Mouse (Mus musculus) cerebellum, adult 2 months (tissue): ENCODE results near the gene C1qtnf1. TPM values are rescaled to one million over a fixed set of nuclear protein-coding genes. Genes with fewer than 3 reads are reported as not detected.

Experiments
- DNase-seq, 2 experiments: peaks; one replicate each; pipeline ENCODE4 v3.0.0; 2021
- H3K27ac ChIP-seq: fragments of 200-500 bp; 2 replicates; pipeline ENCODE4 v1.5.1; 2012; ENCODE audit warnings: low read length, control low read depth, inconsistent platforms; ENCODE audit not compliant: insufficient read depth
- H3K27me3 ChIP-seq: fragments of 200-500 bp; 2 replicates; pipeline ENCODE4 v1.6.1; 2012; ENCODE audit warnings: inconsistent platforms, mild to moderate bottlenecking, low read length, moderate library complexity; ENCODE audit not compliant: control insufficient read depth, insufficient read depth
- H3K4me1 ChIP-seq: fragments of 200-500 bp; 2 replicates; pipeline ENCODE4 v1.6.1; 2011; ENCODE audit warnings: low read length; ENCODE audit not compliant: control insufficient read depth, insufficient read depth
- H3K4me3 ChIP-seq: fragments of 200-500 bp; replicated peaks from 2 replicates; pipeline ENCODE3; 2011; ENCODE audit warnings: mild to moderate bottlenecking, low read depth, low read length, control low read depth; ENCODE audit not compliant: insufficient read depth
- CTCF ChIP-seq: fragments of 200-500 bp; IDR thresholded peaks from 2 replicates; pipeline ENCODE4 v1.5.1; 2011; ENCODE audit warnings: low read depth, mild to moderate bottlenecking, control low read depth, low read length, moderate library complexity, borderline replicate concordance; ENCODE audit not compliant: insufficient read depth
- POLR2A ChIP-seq: fragments of 200-500 bp; IDR thresholded peaks from 2 replicates; pipeline ENCODE4 v1.6.1; 2011; ENCODE audit warnings: low read length, control low read depth, borderline replicate concordance; ENCODE audit not compliant: insufficient read depth
- WGBS: fragments of 180-500 bp; shearing (Covaris S2); methylation state at CpG from one replicate; pipeline ENCODE4 v1.1.7; 2018; 5-methylcytosine and 5-hydroxymethylcytosine counted together
- polyA plus RNA-seq: library from polyadenylated mRNA; depleted of rRNA; stranded (reverse); fragments of >200 nt; gene quantifications from 2 replicates; pipeline ENCODE4 v1.2.3, GENCODE M21; 2012

C1qtnf1 gene
- polyA plus RNA-seq, 1 experiment: 1.5 TPM

DNA sequence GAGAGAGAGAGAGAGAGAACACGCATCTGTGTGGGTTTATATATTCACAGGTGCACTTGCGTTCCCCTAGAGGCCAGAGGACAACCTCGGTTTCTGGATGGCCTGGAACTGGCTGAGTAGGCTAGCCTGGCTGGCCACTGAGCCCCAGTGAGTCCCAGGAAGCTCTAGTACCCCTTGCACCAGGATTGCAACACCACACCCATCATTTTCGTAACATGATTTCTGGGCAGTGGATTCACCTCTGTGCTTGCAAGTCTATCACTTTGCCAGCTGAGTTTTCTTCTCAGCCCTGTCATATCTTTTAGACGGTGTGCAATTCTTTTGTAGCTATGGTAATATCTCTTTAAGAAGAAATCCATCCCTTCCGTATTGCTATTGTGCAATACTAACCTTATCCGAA lies 7.7 kb upstream of the C1qtnf1 start:
- TF ChIP-seq POLR2A (no peak), CTCF (no peak)
- Histone ChIP-seq H3K27me3 (no peaks in the 10 kb centered on the region), H3K4me1 (peaks cover 32% of the 10 kb centered on the region), H3K4me3 (no peak overlapping the region), H3K27ac (no peak overlapping the region)
- no peak for DNase-seq
- 73% methylated on average over 7 of the region's 7 CpGs for WGBS

DNA sequence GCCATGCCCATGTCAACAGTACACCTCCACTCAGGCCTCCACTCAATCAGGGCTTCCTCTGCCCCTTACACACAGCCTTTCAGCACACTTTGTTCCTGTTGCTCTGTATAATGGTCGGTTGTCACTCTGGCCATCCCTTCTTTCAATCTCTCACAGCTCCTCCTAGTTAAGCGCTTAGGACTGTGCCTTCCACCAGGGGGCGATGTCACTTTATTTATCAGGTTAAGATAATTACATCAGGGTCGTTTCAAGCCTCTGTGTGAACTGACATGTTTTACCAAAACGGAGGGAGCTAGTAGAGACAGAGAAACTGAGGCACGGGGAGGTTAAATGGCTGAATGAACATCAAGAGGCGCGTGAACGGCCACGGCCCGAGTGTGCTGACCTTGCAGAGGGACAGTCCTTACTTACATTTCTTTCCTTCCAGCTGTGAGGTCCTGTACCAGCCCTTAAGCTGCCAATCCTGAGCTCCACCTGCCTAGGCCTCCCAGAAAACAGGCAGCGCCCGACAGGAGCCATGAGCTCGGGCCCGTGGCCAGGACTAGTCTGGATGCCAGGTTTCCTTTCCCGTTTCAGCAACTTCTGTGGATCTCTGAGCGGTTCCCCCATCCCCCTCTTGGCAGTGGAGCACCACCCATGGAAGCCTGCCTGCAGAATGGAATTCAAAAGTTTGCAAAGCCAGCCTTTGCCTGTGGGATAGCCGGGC lies 4.6 kb upstream of the C1qtnf1 start:
- under 1% methylated on average over 18 of the region's 18 CpGs for WGBS
- H3K27me3 ChIP-seq: no peaks in the 10 kb centered on the region
- H3K4me1 ChIP-seq: peaks cover 11% of the 10 kb centered on the region
- H3K4me3 ChIP-seq: peak overlapping the region; percentile 14
- no peak overlapping the region for H3K27ac ChIP-seq
- peak; percentile 68 for TF ChIP-seq CTCF
- TF ChIP-seq POLR2A: no peak
- peak; percentile 79 to 81 for DNase-seq

DNA sequence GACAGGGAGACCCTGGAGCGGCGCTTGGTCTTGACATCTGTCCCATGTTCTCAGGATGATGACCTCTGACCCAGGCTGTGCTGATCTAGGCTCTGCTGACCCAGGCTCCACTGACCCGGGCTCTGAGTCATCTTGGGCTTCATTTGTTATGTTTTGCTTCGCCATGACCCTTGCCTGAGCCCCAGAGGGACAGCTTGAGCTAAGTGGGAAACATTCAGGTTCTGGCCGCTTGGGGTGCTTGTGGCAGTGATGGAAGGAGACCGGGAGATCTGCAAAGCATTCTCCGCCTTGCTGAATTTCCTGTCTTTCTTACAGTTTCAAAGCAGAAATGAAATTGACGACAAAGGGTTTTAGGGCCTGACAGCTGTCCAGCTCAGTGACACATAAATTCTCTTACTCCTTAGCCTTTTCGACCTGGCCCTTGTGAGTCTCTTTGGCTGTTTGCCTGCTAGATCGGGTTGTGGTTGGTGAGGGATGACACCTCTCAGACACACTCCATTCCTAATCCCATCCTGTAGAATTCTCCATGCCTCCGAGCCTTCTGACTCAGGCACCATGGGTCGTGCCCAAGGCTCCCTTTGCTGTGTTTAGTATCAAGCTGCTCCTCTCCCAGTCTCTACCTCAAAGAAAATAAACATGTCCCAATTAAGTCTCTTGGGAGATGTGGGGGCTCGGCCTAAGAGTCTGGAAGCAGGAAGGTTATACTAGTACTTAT lies 3.2 kb upstream of the C1qtnf1 start:
- Histone ChIP-seq H3K4me3 (no peak overlapping the region), H3K4me1 (peaks cover 17% of the 10 kb centered on the region), H3K27me3 (no peaks in the 10 kb centered on the region), H3K27ac (no peak overlapping the region)
- DNase-seq: no peak
- TF ChIP-seq CTCF: no peak
- TF ChIP-seq POLR2A: no peak
- WGBS: 86% methylated on average over 13 of the region's 13 CpGs

DNA sequence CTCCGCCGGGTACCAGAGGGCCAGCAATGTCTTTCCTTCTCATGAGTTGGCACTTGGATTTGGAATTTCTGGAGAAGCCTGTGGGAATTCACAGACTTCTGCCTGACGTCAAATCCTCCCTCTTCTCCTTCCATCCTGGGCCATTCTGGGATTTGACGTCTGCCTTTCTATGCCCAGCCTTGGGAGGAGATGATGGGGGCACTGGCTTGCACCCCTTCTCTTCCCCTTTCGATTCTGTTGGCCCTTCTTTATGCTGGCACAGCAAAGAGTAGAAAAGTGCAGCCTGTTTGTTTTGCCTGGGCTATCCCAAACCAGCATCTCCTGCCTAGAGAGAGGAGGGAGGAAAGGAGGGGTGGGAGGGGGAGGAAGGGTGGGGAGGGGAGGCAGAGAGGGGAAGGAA lies 1.2 kb upstream of the C1qtnf1 start:
- H3K27ac ChIP-seq: no peak overlapping the region
- no peak for TF ChIP-seq CTCF
- no peak for TF ChIP-seq POLR2A
- no peaks in the 10 kb centered on the region for H3K27me3 ChIP-seq
- peaks cover 17% of the 10 kb centered on the region for H3K4me1 ChIP-seq
- no peak overlapping the region for H3K4me3 ChIP-seq
- 80% methylated on average over 5 of the region's 5 CpGs for WGBS
- DNase-seq: no peak

DNA sequence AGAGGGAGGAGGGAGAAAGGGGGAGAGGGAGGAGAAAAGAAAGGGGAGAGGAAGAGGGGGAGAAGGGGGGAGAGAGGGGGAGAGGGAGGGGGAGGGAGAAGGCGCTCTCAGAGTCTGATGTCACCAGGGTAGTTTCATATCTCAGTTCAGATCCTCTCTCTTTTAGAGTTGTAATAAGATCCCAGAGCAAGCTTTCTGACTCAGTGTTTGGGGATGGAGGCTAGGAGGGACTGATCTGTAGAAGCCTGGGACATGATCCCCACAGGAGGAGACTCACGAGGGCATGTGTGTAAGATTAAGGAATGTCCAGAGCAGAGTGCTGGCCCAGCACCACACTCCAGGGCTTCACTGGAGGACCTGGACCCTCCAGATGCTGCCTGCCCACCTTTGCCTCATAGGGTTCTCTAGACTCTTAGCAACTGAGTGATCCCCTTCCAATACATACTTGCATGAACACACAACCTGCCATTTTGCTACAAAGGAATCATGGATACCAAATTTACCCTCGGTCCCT lies 680 bp upstream of the C1qtnf1 start:
- Histone ChIP-seq H3K27ac (no peak overlapping the region), H3K27me3 (no peaks in the 10 kb centered on the region)
- WGBS: 67% methylated on average over 3 of the region's 3 CpGs

DNA sequence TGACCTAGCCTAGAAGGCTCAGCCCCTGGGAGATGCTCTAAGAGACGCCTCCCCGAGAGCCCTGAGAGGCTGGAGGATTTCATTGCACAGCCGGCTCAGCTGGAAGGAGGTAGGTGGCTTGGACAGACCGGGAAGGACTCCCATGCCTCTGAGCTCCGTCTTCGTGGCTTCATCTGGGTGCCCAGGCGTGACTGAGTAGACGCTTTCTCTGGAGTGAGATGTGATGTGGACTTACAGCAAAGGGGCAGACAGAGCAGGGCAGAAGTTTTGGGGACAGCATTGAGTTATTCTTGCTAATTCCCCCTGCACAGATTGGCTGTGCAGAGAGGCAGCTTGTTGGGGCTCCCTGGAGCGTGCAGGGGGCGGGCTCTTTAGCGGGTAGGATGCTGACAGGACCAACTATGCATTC lies 461 bp downstream of the C1qtnf1 start:
- 23% methylated on average over 11 of the region's 11 CpGs for WGBS

More for the DNA sequence above, 680 bp upstream of the C1qtnf1 start:
- TF ChIP-seq CTCF: no peak
- TF ChIP-seq POLR2A: no peak
- Histone ChIP-seq H3K4me1 (peaks cover 17% of the 10 kb centered on the region), H3K4me3 (no peak overlapping the region)
- no peak for DNase-seq

DNA sequence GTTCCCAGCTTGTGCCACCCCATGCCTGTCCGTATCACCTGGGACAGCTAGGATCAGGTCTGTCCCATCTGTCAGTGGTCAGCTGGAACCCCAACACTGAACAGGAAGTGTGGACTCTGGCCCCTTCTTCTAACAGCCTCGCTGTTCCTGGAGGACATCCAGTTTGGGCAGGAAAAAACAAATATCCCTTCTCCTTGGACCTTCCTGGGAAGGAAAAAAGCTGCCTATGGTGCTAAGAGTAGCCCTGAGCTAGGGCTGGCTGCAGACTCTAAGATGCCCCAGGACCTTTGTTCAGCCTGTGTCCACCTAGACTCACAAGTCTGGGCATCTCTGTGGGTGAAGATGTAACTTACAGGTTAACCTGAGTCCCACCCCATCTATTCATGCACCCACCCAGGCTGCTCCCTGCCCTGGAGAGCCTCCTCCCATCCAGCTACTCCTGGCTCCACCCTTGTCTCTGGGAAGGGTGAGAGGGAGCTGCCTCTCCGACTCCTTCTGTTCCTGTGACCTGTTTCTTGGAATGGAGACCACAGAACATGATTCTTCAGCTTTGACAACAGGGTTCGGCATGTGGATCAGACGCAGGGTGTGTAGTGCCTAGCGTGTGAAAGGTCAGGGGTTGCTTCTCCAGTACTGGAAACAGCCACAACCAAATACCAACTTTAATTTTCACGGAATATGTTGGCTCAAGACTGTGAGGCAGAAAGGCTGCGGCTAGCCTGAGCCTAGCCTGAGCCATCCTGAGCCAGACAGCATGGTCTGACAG lies 1.1 kb downstream of the C1qtnf1 start:
- H3K27me3 ChIP-seq: no peaks in the 10 kb centered on the region
- no peak overlapping the region for H3K27ac ChIP-seq
- DNase-seq: no peak
- no peak overlapping the region for H3K4me3 ChIP-seq
- 73% methylated on average over 8 of the region's 8 CpGs for WGBS
- peaks cover 10% of the 10 kb centered on the region for H3K4me1 ChIP-seq
- TF ChIP-seq POLR2A (no peak), CTCF (no peak)

More for the DNA sequence above, 461 bp downstream of the C1qtnf1 start:
- Histone ChIP-seq H3K27me3 (no peaks in the 10 kb centered on the region), H3K27ac (no peak overlapping the region), H3K4me1 (peaks cover 14% of the 10 kb centered on the region), H3K4me3 (no peak overlapping the region)
- TF ChIP-seq CTCF (no peak), POLR2A (no peak)
- no peak for DNase-seq
